Mouse (Mus musculus): ENCODE data around the gene Cmtr1. TPM values are rescaled to one million over a fixed set of nuclear protein-coding genes. Genes with fewer than 3 reads are reported as not detected.

Gene Cmtr1
- total RNA-seq, 2 experiments from 2014 or later = 59.5 to 63.4 TPM

- intact Hi-C loops (cut with DNase I) = no loop called here
- DNase-seq = peak in 1 of 2 experiments; percentile 14
Measured at GRCm38 (mm10) chr17:29668051-29668986, 7.9 kb downstream of the Cmtr1 start.

GRCm38 (mm10) chr17:29669030-29669429 is 8.6 kb downstream of the Cmtr1 start:
- DNase-seq = no peak

GRCm38 (mm10) chr17:29669936-29670335 is 9.5 kb downstream of the Cmtr1 start:
- intact Hi-C loops (cut with DNase I) = no loop called here
- DNase-seq = no peak

More at GRCm38 (mm10) chr17:29669030-29669429, 8.6 kb downstream of the Cmtr1 start:
- intact Hi-C loops (cut with DNase I) = no loop called here

GRCm38 (mm10) chr17:29671021-29671420 is 10.6 kb downstream of the Cmtr1 start:
- intact Hi-C loops (cut with DNase I) = no loop called here
- peak in 1 of 2 experiments; percentile 19 for DNase-seq

GRCm38 (mm10) chr17:29673325-29673724 is 12.9 kb downstream of the Cmtr1 start:
- DNase-seq = no peak
- intact Hi-C loops (cut with DNase I) = no loop called here

- intact Hi-C loops (cut with DNase I) = no loop called here
- DNase-seq = no peak
Measured at GRCm38 (mm10) chr17:29678526-29678925, 18.1 kb downstream of the Cmtr1 start.

GRCm38 (mm10) chr17:29679038-29679767 is 18.8 kb downstream of the Cmtr1 start:
- DNase-seq = no peak
- intact Hi-C loops (cut with DNase I) = no loop called here

- intact Hi-C loops (cut with DNase I) = no loop called here
- peak; percentile 48 to 54 for DNase-seq
Measured at GRCm38 (mm10) chr17:29680174-29680573, 19.8 kb downstream of the Cmtr1 start.

- intact Hi-C loops (cut with DNase I) = no loop called here
- DNase-seq = no peak
Measured at GRCm38 (mm10) chr17:29680921-29681320, 20.5 kb downstream of the Cmtr1 start.

GRCm38 (mm10) chr17:29681669-29682068 is 21.3 kb downstream of the Cmtr1 start:
- intact Hi-C loops (cut with DNase I) = no loop called here
- no peak for DNase-seq

GRCm38 (mm10) chr17:29682261-29682660 is 21.9 kb downstream of the Cmtr1 start:
- intact Hi-C loops (cut with DNase I) = no loop called here
- DNase-seq = no peak

GRCm38 (mm10) chr17:29683127-29683526 is 22.7 kb downstream of the Cmtr1 start:
- DNase-seq = peak in 1 of 2 experiments; percentile 36

GRCm38 (mm10) chr17:29684275-29684674 is 23.9 kb downstream of the Cmtr1 start:
- intact Hi-C loops (cut with DNase I) = no loop called here
- no peak for DNase-seq

More at GRCm38 (mm10) chr17:29683127-29683526, 22.7 kb downstream of the Cmtr1 start:
- intact Hi-C loops (cut with DNase I) = no loop called here

- intact Hi-C loops (cut with DNase I) = no loop called here
- no peak for DNase-seq
Measured at GRCm38 (mm10) chr17:29686771-29687170, 26.4 kb downstream of the Cmtr1 start.

- DNase-seq = no peak
- intact Hi-C loops (cut with DNase I) = no loop called here
Measured at GRCm38 (mm10) chr17:29687373-29687772, 27.0 kb downstream of the Cmtr1 start.

- DNase-seq = no peak
- intact Hi-C loops (cut with DNase I) = no loop called here
Measured at GRCm38 (mm10) chr17:29688610-29689009, 28.2 kb downstream of the Cmtr1 start.

- no peak for DNase-seq
- intact Hi-C loops (cut with DNase I) = no loop called here
Measured at GRCm38 (mm10) chr17:29690257-29690656, 29.9 kb downstream of the Cmtr1 start.

- intact Hi-C loops (cut with DNase I) = no loop called here
- DNase-seq = no peak
Measured at GRCm38 (mm10) chr17:29692827-29693226, 32.4 kb downstream of the Cmtr1 start.

- intact Hi-C loops (cut with DNase I) = no loop called here
- DNase-seq = no peak
Measured at GRCm38 (mm10) chr17:29693571-29693970, 33.2 kb downstream of the Cmtr1 start.

- intact Hi-C loops (cut with DNase I) = no loop called here
- DNase-seq = no peak
Measured at GRCm38 (mm10) chr17:29694516-29694915, 34.1 kb downstream of the Cmtr1 start.

GRCm38 (mm10) chr17:29696940-29697339 is 36.5 kb downstream of the Cmtr1 start:
- intact Hi-C loops (cut with DNase I) = no loop called here
- no peak for DNase-seq

GRCm38 (mm10) chr17:29698421-29698820 is 38.0 kb downstream of the Cmtr1 start:
- no peak for DNase-seq
- intact Hi-C loops (cut with DNase I) = no loop called here
